Mouse (Mus musculus): ENCODE measurements around the gene Eml4. TPM values are rescaled to one million over a fixed set of nuclear protein-coding genes. Genes with fewer than 3 reads are reported as not detected.

Gene Eml4
- total RNA-seq, 2 experiments from 2014 or later: 25.8 to 26.4 TPM

GRCm38 (mm10) chr17:83466697-83467251 lies 116.0 kb downstream of the Eml4 start:
- intact Hi-C loops (cut with DNase I): no loop called here
- no peak for DNase-seq (ENCODE audit: low spot score in 2 of 2)

- intact Hi-C loops (cut with DNase I): no loop called here
Measured at GRCm38 (mm10) chr17:83469586-83469985, 118.9 kb downstream of the Eml4 start.

GRCm38 (mm10) chr17:83477089-83477488 lies 126.4 kb downstream of the Eml4 start:
- no peak for DNase-seq (ENCODE audit: low spot score in 2 of 2)
- intact Hi-C loops (cut with DNase I): no loop called here

More at GRCm38 (mm10) chr17:83469586-83469985, 118.9 kb downstream of the Eml4 start:
- no peak for DNase-seq (ENCODE audit: low spot score in 2 of 2)

GRCm38 (mm10) chr17:83481551-83481950 lies 130.8 kb downstream of the Eml4 start:
- DNase-seq (ENCODE audit: low spot score in 2 of 2): peak in 1 of 2 experiments; percentile 23
- intact Hi-C loops (cut with DNase I): no loop called here

GRCm38 (mm10) chr17:83482817-83483536 lies 132.2 kb downstream of the Eml4 start:
- no peak for DNase-seq (ENCODE audit: low spot score in 2 of 2)
- intact Hi-C loops (cut with DNase I): no loop called here

GRCm38 (mm10) chr17:83483784-83484183 lies 133.1 kb downstream of the Eml4 start:
- intact Hi-C loops (cut with DNase I): no loop called here
- DNase-seq (ENCODE audit: low spot score in 2 of 2): no peak

GRCm38 (mm10) chr17:83487762-83488161 lies 137.0 kb downstream of the Eml4 start:
- DNase-seq (ENCODE audit: low spot score in 2 of 2): no peak
- intact Hi-C loops (cut with DNase I): no loop called here

- intact Hi-C loops (cut with DNase I): no loop called here
- no peak for DNase-seq (ENCODE audit: low spot score in 2 of 2)
Measured at GRCm38 (mm10) chr17:83498889-83499288, 148.2 kb downstream of the Eml4 start.

- intact Hi-C loops (cut with DNase I): no loop called here
Measured at GRCm38 (mm10) chr17:83499692-83500091, 149.0 kb downstream of the Eml4 start.

GRCm38 (mm10) chr17:83503693-83504092 lies 153.0 kb downstream of the Eml4 start:
- no peak for DNase-seq (ENCODE audit: low spot score in 2 of 2)
- intact Hi-C loops (cut with DNase I): no loop called here

More at GRCm38 (mm10) chr17:83499692-83500091, 149.0 kb downstream of the Eml4 start:
- no peak for DNase-seq (ENCODE audit: low spot score in 2 of 2)

GRCm38 (mm10) chr17:83512130-83512529 lies 161.4 kb downstream of the Eml4 start:
- no peak for DNase-seq (ENCODE audit: low spot score in 2 of 2)
- intact Hi-C loops (cut with DNase I): loop anchor here (10.0 kb wide), 1 partner anchor 237 kb away; no protein-coding TSS in a partner anchor

GRCm38 (mm10) chr17:83513655-83514212 lies 163.0 kb downstream of the Eml4 start:
- DNase-seq (ENCODE audit: low spot score in 2 of 2): peak in 1 of 2 experiments; percentile 19

GRCm38 (mm10) chr17:83514213-83514701 lies 163.5 kb downstream of the Eml4 start:
- intact Hi-C loops (cut with DNase I): loop anchor here (10.0 kb wide), 1 partner anchor 239 kb away; no protein-coding TSS in a partner anchor

More at GRCm38 (mm10) chr17:83513655-83514212, 163.0 kb downstream of the Eml4 start:
- intact Hi-C loops (cut with DNase I): loop anchor here (10.0 kb wide), 1 partner anchor 239 kb away; no protein-coding TSS in a partner anchor

GRCm38 (mm10) chr17:83517280-83518015 lies 166.7 kb downstream of the Eml4 start, which contains the start of gene Cox7a2l:
Gene Cox7a2l, minus strand, starts transcription at chr17:83517330.
- intact Hi-C loops (cut with DNase I): loop anchor here (10.0 kb wide), 1 partner anchor 243 kb away; no protein-coding TSS in a partner anchor
- peak; percentile 61 to 75 for DNase-seq (ENCODE audit: low spot score in 2 of 2)

More at GRCm38 (mm10) chr17:83514213-83514701, 163.5 kb downstream of the Eml4 start:
- DNase-seq (ENCODE audit: low spot score in 2 of 2): peak; percentile 91 to 94

- intact Hi-C loops (cut with DNase I): no loop called here
- no peak for DNase-seq (ENCODE audit: low spot score in 2 of 2)
Measured at GRCm38 (mm10) chr17:83521881-83522280, 171.2 kb downstream of the Eml4 start.

- intact Hi-C loops (cut with DNase I): no loop called here
- no peak for DNase-seq (ENCODE audit: low spot score in 2 of 2)
Measured at GRCm38 (mm10) chr17:83522590-83523379, 172.1 kb downstream of the Eml4 start.

- intact Hi-C loops (cut with DNase I): no loop called here
- DNase-seq (ENCODE audit: low spot score in 2 of 2): no peak
Measured at GRCm38 (mm10) chr17:83524753-83525152, 174.0 kb downstream of the Eml4 start.

GRCm38 (mm10) chr17:83525596-83525995 lies 174.9 kb downstream of the Eml4 start:
- no peak for DNase-seq (ENCODE audit: low spot score in 2 of 2)
- intact Hi-C loops (cut with DNase I): no loop called here
